In the genomic region with DNA sequence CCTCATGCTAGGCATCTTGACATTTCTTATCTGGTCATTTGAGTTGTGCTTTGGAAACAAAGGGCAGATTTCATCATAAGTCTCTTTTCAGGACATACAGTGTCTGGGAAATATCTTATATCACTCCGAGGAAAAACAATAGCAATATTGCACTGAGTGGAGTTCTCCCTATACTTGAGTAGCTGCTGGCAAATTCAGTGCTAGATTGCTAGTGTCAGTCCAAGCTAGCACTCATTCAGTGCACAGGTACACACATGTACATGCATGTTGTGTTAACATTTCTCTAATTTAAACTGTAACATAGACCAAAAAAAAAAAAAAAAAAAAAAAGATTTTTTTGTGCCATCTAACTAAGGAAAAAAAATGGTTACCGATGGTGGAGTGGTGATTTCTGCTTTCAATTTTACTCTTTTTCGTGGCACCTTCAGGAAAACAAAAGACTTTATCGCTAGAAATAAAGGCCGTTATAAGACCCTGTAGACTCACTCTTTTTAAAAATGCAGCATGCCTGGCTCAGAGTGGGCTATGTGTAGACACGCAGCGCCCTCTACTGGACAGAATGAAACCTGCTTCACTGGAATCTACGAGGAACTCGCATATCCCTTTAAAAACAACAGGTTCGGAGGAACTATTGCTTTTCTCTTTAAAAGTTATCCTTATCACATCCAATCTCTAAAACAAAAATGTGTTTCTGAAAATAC, we compare ENCODE assay signal across 8 mouse cellular contexts.
A peak's percentile ranks its signal among the peaks of the same experiment; 100 is the strongest.
DNase-seq lines count a peak whose midpoint lies in the region; ATAC-seq and TF ChIP-seq lines count a peak whose summit lies in the region.

No protein-coding gene starts in this region.

- H3K27me3 ChIP-seq in hindbrain, embryonic 16.5 days (replicated peaks; ENCODE audit: control insufficient read depth, insufficient read depth, low read length): no peaks in the 10 kb centered on the region

- intact Hi-C loops in gastrocnemius, adult 2 months (cut with DNase I): loop anchor here (5.0 kb wide), 3 partner anchors 79 to 741 kb away; no protein-coding TSS in a partner anchor

- peak overlapping the region; percentile 50 for H3K27ac ChIP-seq in gastrocnemius, adult 2 months
- H3K27ac ChIP-seq in hindbrain, embryonic 16.5 days (ENCODE audit: low read depth, low read length): no peak overlapping the region

- peak; percentile 82 for DNase-seq in ZHBTc4 (ENCODE audit: low read depth, low spot score)
- DNase-seq in cerebellum, postnatal 36 days: peak; percentile 77 to 84
- DNase-seq in gastrocnemius, adult 2 months: peak; percentile 79
- DNase-seq in left cerebral cortex, adult 18-20 months (ENCODE audit: low spot score in 2 of 2): peak; percentile 89 to 93
- DNase-seq in lung, postnatal 4 days: peak; percentile 57 to 81
- peak; percentile 92 to 93 for DNase-seq in right cerebral cortex, postnatal 10 days (ENCODE audit: low spot score in 2 of 2)
- DNase-seq in urinary bladder, postnatal 14 days (ENCODE audit: low spot score): peak; percentile 88

- peaks cover 4% of the 10 kb centered on the region for H3K4me1 ChIP-seq in hindbrain, embryonic 16.5 days (ENCODE audit: control insufficient read depth, insufficient read depth, low read depth, low read length)

- H3K4me2 ChIP-seq in hindbrain, embryonic 16.5 days (ENCODE audit: low read length): peak overlapping the region; percentile 56

- no peaks in the 10 kb centered on the region for H3K9me3 ChIP-seq in hindbrain, embryonic 16.5 days (ENCODE audit: control insufficient read depth, low read length)

- H3K9ac ChIP-seq in hindbrain, embryonic 16.5 days (ENCODE audit: low read depth, low read length): peak overlapping the region; percentile 43

- peak; percentile 94 for TF ChIP-seq CTCF in gastrocnemius, adult 2 months (IDR thresholded peaks at IDR 0.05)

- ATAC-seq in hindbrain, embryonic 16.5 days: peak; percentile 92

- H3K4me3 ChIP-seq in gastrocnemius, adult 2 months: peak overlapping the region; percentile 70
- H3K4me3 ChIP-seq in hindbrain, embryonic 16.5 days (ENCODE audit: low read length): peak overlapping the region; percentile 41

- H3K36me3 ChIP-seq in hindbrain, embryonic 16.5 days (ENCODE audit: control insufficient read depth, insufficient read depth, low read length): no peaks in the 10 kb centered on the region

- WGBS in hindbrain, embryonic 16.5 days: 18% methylated on average over 10 of the region's 10 CpGs
